Mouse (Mus musculus) thymus, adult 2 months (tissue): ENCODE results near the gene Tmie. TPM values are rescaled to one million over a fixed set of nuclear protein-coding genes. Genes with fewer than 3 reads are reported as not detected.
A peak's percentile ranks its signal among the peaks of the same experiment; 100 is the strongest.

Source experiments
- DNase-seq: peaks from one replicate; pipeline ENCODE4 v3.0.0; 2021
- H3K27ac ChIP-seq: fragments of 200-500 bp; 2 replicates; pipeline ENCODE4 v1.5.1; 2012; ENCODE audit warnings: low read length, control low read depth; ENCODE audit not compliant: control insufficient read depth, insufficient read depth
- H3K27me3 ChIP-seq: fragments of 200-500 bp; 2 replicates; pipeline ENCODE4 v1.6.1; 2012; ENCODE audit warnings: mild to moderate bottlenecking, low read length, moderate library complexity, mixed read lengths; ENCODE audit not compliant: control insufficient read depth, insufficient read depth
- H3K36me3 ChIP-seq: fragments of 200-500 bp; 2 replicates; pipeline ENCODE4 v1.6.1; 2012; ENCODE audit warnings: mild to moderate bottlenecking, low read length, moderate library complexity; ENCODE audit not compliant: control insufficient read depth, insufficient read depth
- H3K4me1 ChIP-seq: fragments of 200-500 bp; replicated peaks from 2 replicates; pipeline ENCODE4 v1.6.1; 2012; ENCODE audit warnings: low read length; ENCODE audit not compliant: control insufficient read depth, insufficient read depth
- H3K4me3 ChIP-seq: fragments of 200-500 bp; 2 replicates; pipeline ENCODE4 v1.5.1; 2012; ENCODE audit warnings: mild to moderate bottlenecking, low read length, control low read depth, moderate library complexity; ENCODE audit not compliant: control insufficient read depth, insufficient read depth
- CTCF ChIP-seq: fragments of 200-500 bp; IDR thresholded peaks from 2 replicates; pipeline ENCODE4 v1.5.1; 2012; ENCODE audit warnings: mild to moderate bottlenecking, control low read depth, low read length, moderate library complexity, borderline replicate concordance; ENCODE audit not compliant: control insufficient read depth, poor library complexity, insufficient read depth; ENCODE audit errors: extremely low read depth
- POLR2A ChIP-seq: fragments of 200-500 bp; IDR thresholded peaks from 2 replicates; pipeline ENCODE4 v1.6.1; 2012; ENCODE audit warnings: mild to moderate bottlenecking, low read length, control low read depth, moderate library complexity; ENCODE audit not compliant: control insufficient read depth, poor library complexity, insufficient read depth; ENCODE audit errors: extremely low read depth
- WGBS: fragments of 180-500 bp; shearing (Covaris S2); methylation state at CpG from one replicate; pipeline ENCODE4 v1.1.7; 2018; 5-methylcytosine and 5-hydroxymethylcytosine counted together
- polyA plus RNA-seq: library from polyadenylated mRNA; depleted of rRNA; stranded (reverse); fragments of >200 nt; gene quantifications from 2 replicates; pipeline ENCODE4 v1.2.3, GENCODE M21; 2012

Tmie gene
- polyA plus RNA-seq, 1 experiment, result 12.3 TPM

- H3K27ac ChIP-seq, result peak overlapping the region; percentile 99
- TF ChIP-seq CTCF (no peak), POLR2A (no peak)
- H3K4me3 ChIP-seq, result no peak overlapping the region
These were observed 29.6 kb upstream of the Tmie start for GRCm38 (mm10) chr9:110909371-110909967.

GRCm38 (mm10) chr9:110908631-110909016 lies 28.7 kb upstream of the Tmie start:
- 53% methylated on average over 3 of the region's 3 CpGs for WGBS
- peak overlapping the region; percentile 99 for H3K27ac ChIP-seq
- TF ChIP-seq POLR2A (no peak), CTCF (no peak)
- no peaks in the 10 kb centered on the region for H3K27me3 ChIP-seq
- no peaks in the 10 kb centered on the region for H3K36me3 ChIP-seq
- DNase-seq, result no peak
- H3K4me3 ChIP-seq, result no peak overlapping the region
- H3K4me1 ChIP-seq, result peaks cover 54% of the 10 kb centered on the region

More at GRCm38 (mm10) chr9:110909371-110909967, 29.6 kb upstream of the Tmie start:
- Histone ChIP-seq H3K4me1 (peaks cover 49% of the 10 kb centered on the region), H3K27me3 (no peaks in the 10 kb centered on the region), H3K36me3 (no peaks in the 10 kb centered on the region)
- DNase-seq, result peak; percentile 47
- WGBS, result 43% methylated on average over 6 of the region's 6 CpGs

- H3K27ac ChIP-seq, result peak overlapping the region; percentile 99
These were observed 28.1 kb upstream of the Tmie start for GRCm38 (mm10) chr9:110907838-110908630.

GRCm38 (mm10) chr9:110907201-110907837 lies 27.4 kb upstream of the Tmie start:
- DNase-seq, result peak; percentile 72
- Histone ChIP-seq H3K27me3 (no peaks in the 10 kb centered on the region), H3K4me3 (no peak overlapping the region), H3K27ac (peak overlapping the region; percentile 99), H3K36me3 (no peaks in the 10 kb centered on the region), H3K4me1 (peaks cover 53% of the 10 kb centered on the region)
- WGBS, result 43% methylated on average over 11 of the region's 11 CpGs
- TF ChIP-seq POLR2A (no peak), CTCF (no peak)

More at GRCm38 (mm10) chr9:110907838-110908630, 28.1 kb upstream of the Tmie start:
- WGBS, result 28% methylated on average over 4 of the region's 4 CpGs
- no peak for TF ChIP-seq CTCF
- no peak for TF ChIP-seq POLR2A
- Histone ChIP-seq H3K4me3 (no peak overlapping the region), H3K36me3 (no peaks in the 10 kb centered on the region), H3K27me3 (no peaks in the 10 kb centered on the region), H3K4me1 (peaks cover 55% of the 10 kb centered on the region)
- DNase-seq, result peak; percentile 51

- Histone ChIP-seq H3K27me3 (no peaks in the 10 kb centered on the region), H3K36me3 (peaks cover 6% of the 10 kb centered on the region; the same call in 1 of the 2 replicates), H3K4me3 (no peak overlapping the region), H3K4me1 (peaks cover 68% of the 10 kb centered on the region), H3K27ac (no peak overlapping the region)
- WGBS, result 95% methylated on average over 4 of the region's 4 CpGs
- no peak for DNase-seq
- no peak for TF ChIP-seq POLR2A
- no peak for TF ChIP-seq CTCF
These were observed 22.4 kb upstream of the Tmie start for GRCm38 (mm10) chr9:110902271-110902670.

- TF ChIP-seq POLR2A, result no peak
- no peak for TF ChIP-seq CTCF
- H3K27me3 ChIP-seq, result no peaks in the 10 kb centered on the region
- peaks cover 6% of the 10 kb centered on the region; the same call in 1 of the 2 replicates for H3K36me3 ChIP-seq
- 95% methylated on average over 6 of the region's 6 CpGs for WGBS
- H3K4me3 ChIP-seq, result no peak overlapping the region
- no peak for DNase-seq
- peaks cover 76% of the 10 kb centered on the region for H3K4me1 ChIP-seq
- peak overlapping the region; percentile 55; the same call in 1 of the 2 replicates for H3K27ac ChIP-seq
These were observed 21.3 kb upstream of the Tmie start for GRCm38 (mm10) chr9:110901204-110901603.
